Mouse (Mus musculus) megakaryocyte, embryonic 14.5 days (primary cell): Measurements from ENCODE around the gene Hist1h4k. TPM values are rescaled to one million over a fixed set of nuclear protein-coding genes. Genes with fewer than 3 reads are reported as not detected.
"Not testable (repeated sequence)": the region's sequence is repeated elsewhere in the genome, so short reads cannot be mapped to it uniquely, and the experiment has no call there.

Source experiments
- H3K27me3 ChIP-seq: replicated peaks from 2 replicates; pipeline ENCODE3; 2012; ENCODE audit warnings: inconsistent platforms
- H3K36me3 ChIP-seq: replicated peaks from 2 replicates; pipeline ENCODE3; 2012; ENCODE audit warnings: low read length, inconsistent platforms, mixed read lengths
- H3K4me1 ChIP-seq: 2 replicates; pipeline ENCODE4 v1.6.1; 2012; ENCODE audit warnings: inconsistent platforms
- H3K4me3 ChIP-seq: replicated peaks from 2 replicates; pipeline ENCODE3; 2012; ENCODE audit warnings: moderate library complexity, mild to moderate bottlenecking, inconsistent platforms
- H3K9me3 ChIP-seq: 2 replicates; pipeline ENCODE4 v1.6.1; 2012; ENCODE audit warnings: inconsistent platforms
- FLI1 ChIP-seq: IDR thresholded peaks from 2 replicates; pipeline ENCODE4 v1.6.1; 2012; ENCODE audit warnings: low read length, inconsistent platforms, mixed read lengths
- GATA1 ChIP-seq: IDR thresholded peaks from 3 replicates; pipeline ENCODE4 v1.6.1; 2012; ENCODE audit warnings: mixed read lengths, low read length, inconsistent platforms, borderline replicate concordance
- polyA plus RNA-seq: library from polyadenylated mRNA; stranded (reverse); fragments of >175 nt; gene quantifications from 2 replicates; pipeline ENCODE4 v1.2.3, GENCODE M21; 2012; ENCODE audit warnings: low replicate concordance; ENCODE audit not compliant: insufficient read depth

The Hist1h4k gene
- 53.8 and 106 TPM in 2 replicates for polyA plus RNA-seq

- not testable (repeated sequence) for H3K9me3 ChIP-seq, H3K27me3 ChIP-seq, H3K36me3 ChIP-seq
- Histone ChIP-seq H3K4me1 (peaks cover 60% of the 10 kb centered on the region), H3K4me3 (peak within 1 kb of the TSS; percentile 87)
Observed at GRCm38 (mm10) chr13:21750159-21751017, at the start of gene Hist1h4k. TSS of gene Hist1h4k (minus strand) at chr13:21750505.

DNA sequence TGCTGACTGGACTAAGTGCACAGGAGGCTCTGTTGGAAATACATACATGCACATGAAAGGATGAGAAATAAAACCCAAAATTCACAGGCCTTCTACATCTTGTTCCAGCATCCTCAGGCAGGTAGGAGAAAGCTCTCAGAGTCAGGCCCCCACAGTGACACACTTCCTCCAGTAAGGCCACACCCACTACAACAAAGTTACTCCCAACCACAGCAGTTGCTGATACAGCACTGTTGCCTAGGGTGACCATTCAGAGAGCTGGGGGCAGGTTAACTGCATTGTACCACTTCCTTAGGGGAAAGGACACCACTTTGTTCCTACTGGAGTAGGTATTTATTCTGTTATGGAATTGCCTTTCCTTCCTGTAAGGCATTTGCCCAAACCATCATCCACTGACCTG lies 46.9 kb upstream of the Hist1h4k start:
- H3K36me3 ChIP-seq, H3K4me3 ChIP-seq, H3K9me3 ChIP-seq, H3K27me3 ChIP-seq, H3K4me1 ChIP-seq: not testable (repeated sequence)

- TF ChIP-seq FLI1 (no peak), GATA1 (no peak)
- H3K4me1 ChIP-seq, result peaks cover 12% of the 10 kb centered on the region
- no peaks in the 10 kb centered on the region for H3K9me3 ChIP-seq
- H3K27me3 ChIP-seq, result no peaks in the 10 kb centered on the region
- no peak overlapping the region for H3K4me3 ChIP-seq
- no peaks in the 10 kb centered on the region for H3K36me3 ChIP-seq
Observed at GRCm38 (mm10) chr13:21795584-21795983, 45.3 kb upstream of the Hist1h4k start.

GRCm38 (mm10) chr13:21790601-21791283 lies 40.4 kb upstream of the Hist1h4k start:
- Histone ChIP-seq H3K4me3 (peak overlapping the region; percentile 64), H3K36me3 (no peaks in the 10 kb centered on the region), H3K27me3 (no peaks in the 10 kb centered on the region), H3K9me3 (no peaks in the 10 kb centered on the region), H3K4me1 (peaks cover 37% of the 10 kb centered on the region)
- no peak for TF ChIP-seq FLI1
- TF ChIP-seq GATA1, result no peak

GRCm38 (mm10) chr13:21789925-21790324 lies 39.6 kb upstream of the Hist1h4k start:
- no peaks in the 10 kb centered on the region for H3K9me3 ChIP-seq
- H3K36me3 ChIP-seq, result no peaks in the 10 kb centered on the region
- TF ChIP-seq GATA1 (no peak), FLI1 (no peak)
- peaks cover 40% of the 10 kb centered on the region for H3K4me1 ChIP-seq
- H3K4me3 ChIP-seq, result no peak overlapping the region
- no peaks in the 10 kb centered on the region for H3K27me3 ChIP-seq

DNA sequence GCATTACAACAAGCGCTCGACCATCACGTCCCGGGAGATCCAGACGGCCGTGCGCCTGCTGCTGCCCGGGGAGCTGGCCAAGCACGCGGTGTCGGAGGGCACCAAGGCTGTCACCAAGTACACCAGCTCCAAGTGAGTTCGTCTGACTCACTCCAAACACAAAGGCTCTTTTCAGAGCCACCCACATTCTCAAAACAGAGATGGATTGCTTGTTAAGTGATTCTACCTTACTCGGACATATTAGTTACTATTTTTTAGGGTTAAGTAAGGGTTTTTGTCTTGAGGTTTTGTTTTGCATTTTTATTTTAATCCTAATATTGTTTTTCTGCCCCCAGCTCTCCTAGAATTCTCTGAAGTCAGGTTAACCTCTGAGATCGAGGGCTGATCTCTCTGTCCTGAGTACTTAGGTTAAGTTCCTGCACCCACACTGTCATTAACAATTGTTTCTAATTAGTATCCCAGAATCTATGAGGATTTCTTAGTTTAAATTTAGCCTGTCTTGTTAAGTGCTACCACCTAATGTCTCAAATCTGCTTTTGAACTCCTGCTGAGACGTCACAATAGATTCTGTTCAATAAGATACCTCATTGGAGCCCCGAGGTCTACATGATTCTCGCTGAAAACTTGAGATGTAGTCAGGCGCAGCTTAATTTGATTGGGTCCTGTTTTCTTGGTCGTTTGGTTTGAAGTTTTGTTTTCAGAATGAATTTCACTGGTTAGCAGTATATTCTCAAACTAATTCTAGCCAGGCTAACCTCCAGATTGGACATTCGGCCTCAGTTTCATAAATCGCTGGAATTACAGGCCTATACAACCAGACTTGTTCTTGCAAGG lies 37.7 kb upstream of the Hist1h4k start:
- Histone ChIP-seq H3K9me3 (no peaks in the 10 kb centered on the region), H3K36me3 (no peaks in the 10 kb centered on the region), H3K27me3 (no peaks in the 10 kb centered on the region), H3K4me1 (peaks cover 50% of the 10 kb centered on the region), H3K4me3 (peak overlapping the region; percentile 81)
- TF ChIP-seq FLI1 (no peak), GATA1 (no peak)

DNA sequence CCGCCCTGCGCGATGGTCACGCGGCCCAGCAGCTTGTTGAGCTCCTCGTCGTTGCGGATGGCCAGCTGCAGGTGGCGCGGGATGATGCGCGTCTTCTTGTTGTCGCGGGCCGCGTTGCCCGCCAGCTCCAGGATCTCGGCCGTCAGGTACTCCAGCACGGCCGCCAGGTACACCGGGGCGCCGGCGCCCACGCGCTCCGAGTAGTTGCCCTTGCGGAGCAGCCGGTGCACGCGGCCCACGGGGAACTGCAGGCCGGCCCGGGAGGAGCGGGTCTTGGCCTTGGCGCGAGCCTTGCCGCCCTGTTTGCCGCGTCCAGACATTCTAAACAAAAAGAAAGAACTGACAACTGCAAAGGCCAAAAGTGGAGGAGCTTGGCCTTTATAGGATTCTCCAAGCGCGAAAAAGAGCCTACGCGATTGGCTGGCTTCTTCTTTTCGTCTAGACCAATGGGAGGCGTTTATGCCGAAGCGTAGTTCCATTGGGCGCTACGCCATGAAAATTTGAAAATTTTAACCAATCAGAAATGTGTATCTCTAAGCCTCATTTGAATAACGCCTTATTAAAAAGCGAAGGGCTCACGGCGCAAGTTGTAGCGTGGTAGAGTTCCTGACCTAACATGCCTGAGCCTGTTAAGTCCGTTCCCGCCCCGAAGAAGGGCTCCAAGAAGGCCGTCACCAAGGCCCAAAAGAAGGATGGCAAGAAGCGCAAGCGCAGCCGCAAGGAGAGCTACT lies 36.8 kb upstream of the Hist1h4k start, which contains the start of the genes Hist1h2an and Hist1h2bp:
Gene Hist1h2an, minus strand, starts transcription at position 320 of the 731 bp plus-strand sequence.
Gene Hist1h2bp, plus strand, starts transcription at position 563 of the 731 bp plus-strand sequence.
- not testable (repeated sequence) for H3K36me3 ChIP-seq, H3K27me3 ChIP-seq, H3K9me3 ChIP-seq
- peaks cover 58% of the 10 kb centered on the region for H3K4me1 ChIP-seq
- peak within 1 kb of the TSS; percentile 89 for H3K4me3 ChIP-seq

DNA sequence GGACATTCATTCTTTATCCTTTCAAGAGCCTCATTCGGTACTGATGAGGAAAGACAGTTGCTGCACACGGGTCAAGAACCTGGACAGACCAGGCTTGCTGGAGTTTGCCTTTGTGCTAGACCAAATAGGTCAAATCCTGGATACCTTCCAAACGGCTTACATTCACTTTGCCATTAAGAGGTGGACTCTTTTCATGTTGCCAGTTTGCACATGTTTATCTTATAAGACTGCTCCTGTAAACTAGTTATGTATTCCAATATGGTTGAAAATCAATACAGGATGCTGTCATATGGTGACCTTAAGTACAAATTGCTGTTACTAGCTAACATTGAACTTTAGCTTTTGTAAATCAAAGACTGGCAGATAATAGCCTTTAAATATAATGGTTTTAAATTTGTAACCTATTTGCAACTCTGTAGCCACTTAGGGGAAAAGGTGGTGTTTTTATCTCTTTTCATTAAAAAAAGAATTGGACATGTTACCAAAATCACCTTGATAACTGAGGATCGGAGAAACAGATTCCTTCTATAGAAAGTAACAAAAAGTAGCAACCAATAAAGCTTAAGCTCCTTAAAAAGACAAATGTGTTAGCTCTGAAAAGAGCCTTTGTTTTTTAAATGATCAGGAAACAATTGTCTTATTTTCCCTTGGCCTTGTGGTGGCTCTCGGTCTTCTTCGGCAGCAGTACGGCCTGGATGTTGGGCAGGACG lies 36.0 kb upstream of the Hist1h4k start:
- no peak for TF ChIP-seq GATA1
- no peak for TF ChIP-seq FLI1
- H3K9me3 ChIP-seq, result no peaks in the 10 kb centered on the region
- H3K36me3 ChIP-seq, result no peaks in the 10 kb centered on the region
- peaks cover 59% of the 10 kb centered on the region for H3K4me1 ChIP-seq
- H3K27me3 ChIP-seq, result no peaks in the 10 kb centered on the region
- peak overlapping the region; percentile 88 for H3K4me3 ChIP-seq

DNA sequence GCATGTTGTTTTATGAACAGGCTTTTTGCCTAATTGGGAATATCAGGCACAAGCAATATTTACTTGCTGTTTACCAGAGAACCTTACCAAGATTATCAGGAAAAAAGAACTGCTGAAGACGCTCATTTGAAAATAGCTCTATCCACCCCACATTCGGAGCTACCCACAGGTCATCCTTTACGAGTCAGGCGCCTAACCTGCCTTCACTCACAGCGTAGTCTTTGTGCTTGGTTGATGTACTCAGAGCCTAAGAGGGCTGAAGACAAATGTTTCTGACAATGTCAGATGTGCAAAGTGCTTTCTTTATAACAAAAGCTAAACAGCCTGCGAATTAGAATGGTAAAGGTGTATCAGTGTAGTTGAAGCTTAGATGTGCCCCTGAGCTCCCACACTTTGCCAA lies 34.0 kb upstream of the Hist1h4k start:
- no peak for TF ChIP-seq GATA1
- no peaks in the 10 kb centered on the region for H3K27me3 ChIP-seq
- H3K36me3 ChIP-seq, result no peaks in the 10 kb centered on the region
- H3K9me3 ChIP-seq, result no peaks in the 10 kb centered on the region
- peak overlapping the region; percentile 4 for H3K4me3 ChIP-seq
- peaks cover 63% of the 10 kb centered on the region for H3K4me1 ChIP-seq
